Mouse (Mus musculus): Measurements from ENCODE around the gene Negr1.

The Negr1 gene

DNA sequence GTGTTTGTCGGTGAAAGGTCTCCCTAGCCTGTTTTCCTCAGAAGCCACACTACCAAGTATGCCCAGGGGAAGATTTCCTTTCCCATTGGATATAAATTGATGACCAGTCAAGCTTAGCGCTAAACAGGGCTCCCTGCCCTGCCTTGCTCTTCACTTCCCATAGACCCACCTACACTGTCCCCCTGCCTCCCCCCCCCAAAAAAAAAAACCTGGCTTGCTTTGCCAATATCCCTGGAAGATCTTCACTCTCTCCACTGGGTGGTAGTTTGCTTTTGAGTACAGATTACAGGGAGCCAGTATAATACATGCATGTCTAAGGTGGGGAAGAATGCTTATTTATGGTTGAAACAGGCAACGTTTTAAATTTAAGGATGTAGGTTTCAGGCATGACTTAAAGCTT is 1.8 kb downstream of the Negr1 start:
- TF ChIP-seq NANOG (IDR thresholded peaks at IDR 0.05; ENCODE audit: borderline replicate concordance, low read length) (no peak), CTCF (conservative IDR thresholded peaks at IDR 0.05; ENCODE audit: low read length) (no peak), POU5F1 (IDR thresholded peaks at IDR 0.05; ENCODE audit: borderline replicate concordance, low read length) (no peak)
- Histone ChIP-seq H3K4me1 (replicated peaks; ENCODE audit: low read depth, low read length) (peaks cover 13% of the 10 kb centered on the region), H3K27me3 (ENCODE audit: insufficient read depth, low read length) (peaks cover 47% of the 10 kb centered on the region), H3K4me3 (replicated peaks; ENCODE audit: low read length) (no peak overlapping the region), H3K36me3 (ENCODE audit: insufficient read depth, low read length) (no peaks in the 10 kb centered on the region), H3K9me3 (ENCODE audit: low read length) (no peaks in the 10 kb centered on the region)

DNA sequence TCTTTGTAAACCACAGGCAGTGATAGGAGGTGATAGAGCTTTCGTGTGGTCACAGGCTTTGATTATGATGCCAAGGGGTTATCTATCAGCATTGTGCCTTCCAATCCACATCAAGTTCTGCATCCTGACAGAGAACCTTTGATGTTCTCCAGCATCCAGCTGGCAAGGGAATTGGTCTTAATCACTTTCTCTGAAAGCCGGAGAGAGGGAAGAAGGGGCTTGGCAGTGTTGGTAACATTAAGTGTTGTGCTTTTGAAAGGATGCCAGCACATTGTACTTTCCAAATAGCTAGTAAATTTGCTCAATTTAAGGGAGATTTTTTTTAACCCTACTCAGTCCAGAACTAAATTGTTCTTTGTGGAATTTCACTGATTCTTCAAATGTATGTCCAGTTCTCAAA is 11.9 kb downstream of the Negr1 start:
- Histone ChIP-seq H3K9me3 (ENCODE audit: low read length) (no peaks in the 10 kb centered on the region), H3K4me3 (replicated peaks; ENCODE audit: low read length) (no peak overlapping the region), H3K27me3 (ENCODE audit: insufficient read depth, low read length) (no peaks in the 10 kb centered on the region), H3K36me3 (ENCODE audit: insufficient read depth, low read length) (no peaks in the 10 kb centered on the region), H3K4me1 (replicated peaks; ENCODE audit: low read depth, low read length) (no peaks in the 10 kb centered on the region)
- TF ChIP-seq POU5F1 (IDR thresholded peaks at IDR 0.05; ENCODE audit: borderline replicate concordance, low read length) (no peak), NANOG (IDR thresholded peaks at IDR 0.05; ENCODE audit: borderline replicate concordance, low read length) (no peak), CTCF (conservative IDR thresholded peaks at IDR 0.05; ENCODE audit: low read length) (no peak)

DNA sequence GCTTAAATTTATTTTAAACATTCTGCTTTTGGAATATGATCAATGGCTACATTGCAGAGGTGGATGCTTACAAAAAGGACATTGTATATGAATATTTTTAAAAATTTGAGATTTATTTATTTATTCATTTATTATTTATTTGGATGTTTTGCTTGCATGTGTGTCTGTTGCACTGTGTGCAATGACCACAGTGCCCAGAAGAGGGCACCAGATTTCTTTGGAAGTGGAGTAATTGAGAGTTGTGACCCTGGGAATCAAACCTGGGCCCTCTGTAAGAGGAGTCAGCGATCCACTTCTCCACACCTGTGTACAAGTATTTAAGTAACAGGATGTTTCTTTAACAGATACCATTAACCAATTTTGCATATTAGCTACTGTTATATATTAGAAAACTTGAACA is 14.7 kb downstream of the Negr1 start:
- H3K27me3 ChIP-seq (ENCODE audit: insufficient read depth, low read length), result no peaks in the 10 kb centered on the region
- no peak overlapping the region for H3K4me3 ChIP-seq (replicated peaks; ENCODE audit: low read length)
- H3K36me3 ChIP-seq (ENCODE audit: insufficient read depth, low read length), result no peaks in the 10 kb centered on the region
- H3K9me3 ChIP-seq (ENCODE audit: low read length), result no peaks in the 10 kb centered on the region
- H3K4me1 ChIP-seq (replicated peaks; ENCODE audit: low read depth, low read length), result no peaks in the 10 kb centered on the region
- TF ChIP-seq CTCF (conservative IDR thresholded peaks at IDR 0.05; ENCODE audit: low read length), result peak; percentile 67
- TF ChIP-seq NANOG (IDR thresholded peaks at IDR 0.05; ENCODE audit: borderline replicate concordance, low read length), result no peak

DNA sequence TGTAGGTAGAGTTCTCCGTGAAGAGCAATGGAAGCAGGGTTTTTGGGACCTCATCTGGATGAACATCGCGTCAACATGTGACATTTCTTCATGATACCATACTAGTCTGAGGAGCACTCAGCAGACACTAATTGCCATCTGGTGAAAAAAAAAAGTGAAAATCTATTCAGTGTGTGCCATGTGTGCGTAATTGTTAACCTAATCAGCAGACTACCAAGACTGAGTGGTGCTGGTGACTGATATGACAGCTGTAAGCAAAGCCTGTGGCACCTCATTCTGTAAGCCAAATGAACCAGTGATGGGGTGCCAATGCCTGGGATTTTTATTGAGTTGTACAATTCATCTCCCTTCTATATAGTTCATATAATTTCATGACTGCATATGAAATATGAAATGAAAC is 29.0 kb downstream of the Negr1 start:
- Histone ChIP-seq H3K4me3 (replicated peaks; ENCODE audit: low read length) (no peak overlapping the region), H3K36me3 (ENCODE audit: insufficient read depth, low read length) (no peaks in the 10 kb centered on the region), H3K4me1 (replicated peaks; ENCODE audit: low read depth, low read length) (no peaks in the 10 kb centered on the region), H3K27me3 (ENCODE audit: insufficient read depth, low read length) (no peaks in the 10 kb centered on the region), H3K9me3 (ENCODE audit: low read length) (no peaks in the 10 kb centered on the region)
- TF ChIP-seq CTCF (conservative IDR thresholded peaks at IDR 0.05; ENCODE audit: low read length) (no peak), NANOG (IDR thresholded peaks at IDR 0.05; ENCODE audit: borderline replicate concordance, low read length) (no peak), POU5F1 (IDR thresholded peaks at IDR 0.05; ENCODE audit: borderline replicate concordance, low read length) (no peak)

DNA sequence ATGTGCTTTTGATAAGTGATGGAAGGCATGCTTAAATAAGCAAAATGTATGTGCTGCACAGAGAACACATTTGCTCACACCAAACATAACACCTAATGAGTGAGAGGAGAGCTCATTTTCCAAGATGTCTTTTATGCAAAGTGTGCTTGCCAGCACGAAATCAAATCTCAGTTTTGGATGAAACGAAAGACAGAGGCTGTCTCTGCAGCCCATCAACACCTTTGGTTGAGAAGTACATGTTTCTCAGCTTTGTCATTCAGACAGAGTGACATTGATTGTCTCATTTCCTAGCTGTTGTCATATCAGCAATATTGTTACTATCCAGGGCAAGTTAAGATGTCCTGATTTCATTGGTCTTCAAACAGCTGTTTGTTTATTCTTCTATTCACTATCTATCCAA is 29.5 kb downstream of the Negr1 start:
- Histone ChIP-seq H3K36me3 (ENCODE audit: insufficient read depth, low read length) (no peaks in the 10 kb centered on the region), H3K9me3 (ENCODE audit: low read length) (no peaks in the 10 kb centered on the region), H3K4me1 (replicated peaks; ENCODE audit: low read depth, low read length) (no peaks in the 10 kb centered on the region), H3K27me3 (ENCODE audit: insufficient read depth, low read length) (no peaks in the 10 kb centered on the region), H3K4me3 (replicated peaks; ENCODE audit: low read length) (no peak overlapping the region)
- TF ChIP-seq POU5F1 (IDR thresholded peaks at IDR 0.05; ENCODE audit: borderline replicate concordance, low read length) (no peak), NANOG (IDR thresholded peaks at IDR 0.05; ENCODE audit: borderline replicate concordance, low read length) (no peak), CTCF (conservative IDR thresholded peaks at IDR 0.05; ENCODE audit: low read length) (no peak)

DNA sequence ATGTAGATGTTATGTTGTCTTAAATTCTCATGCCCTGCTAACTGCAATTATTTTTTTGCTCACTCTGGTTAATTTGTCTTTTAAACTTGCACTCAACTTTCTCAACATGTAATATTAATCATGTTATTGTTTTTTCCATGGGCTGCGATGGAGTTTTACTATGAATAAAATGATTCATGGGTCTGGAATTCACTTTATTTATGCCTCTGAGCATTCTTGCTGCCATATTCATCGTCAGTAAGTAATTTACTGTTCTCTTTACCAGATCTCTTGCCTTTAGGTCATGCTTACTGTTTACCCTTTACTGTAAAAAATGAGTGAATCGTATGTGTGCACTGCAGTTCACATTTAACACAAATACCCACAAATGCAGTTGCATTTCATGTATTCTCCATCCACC is 45.3 kb downstream of the Negr1 start:
- Histone ChIP-seq H3K4me3 (replicated peaks; ENCODE audit: low read length) (no peak overlapping the region), H3K9me3 (ENCODE audit: low read length) (no peaks in the 10 kb centered on the region), H3K36me3 (ENCODE audit: insufficient read depth, low read length) (no peaks in the 10 kb centered on the region), H3K4me1 (replicated peaks; ENCODE audit: low read depth, low read length) (no peaks in the 10 kb centered on the region), H3K27me3 (ENCODE audit: insufficient read depth, low read length) (no peaks in the 10 kb centered on the region)
- TF ChIP-seq NANOG (IDR thresholded peaks at IDR 0.05; ENCODE audit: borderline replicate concordance, low read length) (no peak), CTCF (conservative IDR thresholded peaks at IDR 0.05; ENCODE audit: low read length) (no peak), POU5F1 (IDR thresholded peaks at IDR 0.05; ENCODE audit: borderline replicate concordance, low read length) (no peak)

DNA sequence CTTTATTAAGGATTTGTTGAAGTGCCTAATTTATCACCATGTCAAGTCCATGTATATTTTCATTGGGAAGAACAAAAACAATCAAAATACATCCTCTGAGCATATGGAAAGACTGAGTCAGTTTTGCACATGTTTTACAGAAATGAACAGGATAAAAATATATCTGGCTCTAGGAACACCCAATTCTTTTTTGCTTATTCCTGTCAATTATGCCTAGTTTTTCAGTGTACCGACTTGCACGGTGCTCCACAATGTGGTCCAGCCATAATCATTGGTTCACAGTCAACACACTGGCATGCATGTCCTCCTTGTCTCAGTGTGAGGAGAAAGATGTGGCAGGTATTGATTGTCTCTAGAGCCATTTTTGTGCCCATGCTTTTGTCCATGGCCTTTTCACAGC is 58.3 kb downstream of the Negr1 start:
- H3K36me3 ChIP-seq (ENCODE audit: insufficient read depth, low read length), result no peaks in the 10 kb centered on the region
- TF ChIP-seq POU5F1 (IDR thresholded peaks at IDR 0.05; ENCODE audit: borderline replicate concordance, low read length) (no peak), NANOG (IDR thresholded peaks at IDR 0.05; ENCODE audit: borderline replicate concordance, low read length) (no peak), CTCF (conservative IDR thresholded peaks at IDR 0.05; ENCODE audit: low read length) (no peak)
- H3K27me3 ChIP-seq (ENCODE audit: insufficient read depth, low read length), result no peaks in the 10 kb centered on the region
- H3K4me3 ChIP-seq (replicated peaks; ENCODE audit: low read length), result no peak overlapping the region
- no peaks in the 10 kb centered on the region for H3K9me3 ChIP-seq (ENCODE audit: low read length)
- no peaks in the 10 kb centered on the region for H3K4me1 ChIP-seq (replicated peaks; ENCODE audit: low read depth, low read length)

DNA sequence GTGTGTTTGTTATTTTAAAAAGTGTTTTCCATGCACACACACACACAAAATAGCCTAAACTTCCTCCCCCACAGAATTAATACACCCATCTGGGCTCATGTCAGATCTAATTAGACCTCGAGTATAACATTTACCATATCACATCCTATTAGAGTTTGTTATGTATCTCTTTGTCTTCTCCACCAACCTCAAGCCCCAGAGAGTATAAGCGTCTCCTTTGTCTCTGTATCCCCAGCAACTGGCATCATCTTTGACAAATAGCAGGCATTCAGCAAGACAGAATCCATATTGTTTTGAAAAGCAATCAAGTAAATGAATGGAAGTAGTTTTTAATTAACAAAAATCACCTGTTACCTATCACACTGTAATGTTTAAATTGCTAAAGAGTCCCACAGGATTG is 67.0 kb downstream of the Negr1 start:
- no peaks in the 10 kb centered on the region for H3K36me3 ChIP-seq (ENCODE audit: insufficient read depth, low read length)
- no peaks in the 10 kb centered on the region for H3K27me3 ChIP-seq (ENCODE audit: insufficient read depth, low read length)
- H3K4me3 ChIP-seq (replicated peaks; ENCODE audit: low read length), result no peak overlapping the region
- H3K4me1 ChIP-seq (replicated peaks; ENCODE audit: low read depth, low read length), result no peaks in the 10 kb centered on the region
- no peaks in the 10 kb centered on the region for H3K9me3 ChIP-seq (ENCODE audit: low read length)
- no peak for TF ChIP-seq CTCF (conservative IDR thresholded peaks at IDR 0.05; ENCODE audit: low read length)
- no peak for TF ChIP-seq NANOG (IDR thresholded peaks at IDR 0.05; ENCODE audit: borderline replicate concordance, low read length)
- no peak for TF ChIP-seq POU5F1 (IDR thresholded peaks at IDR 0.05; ENCODE audit: borderline replicate concordance, low read length)

DNA sequence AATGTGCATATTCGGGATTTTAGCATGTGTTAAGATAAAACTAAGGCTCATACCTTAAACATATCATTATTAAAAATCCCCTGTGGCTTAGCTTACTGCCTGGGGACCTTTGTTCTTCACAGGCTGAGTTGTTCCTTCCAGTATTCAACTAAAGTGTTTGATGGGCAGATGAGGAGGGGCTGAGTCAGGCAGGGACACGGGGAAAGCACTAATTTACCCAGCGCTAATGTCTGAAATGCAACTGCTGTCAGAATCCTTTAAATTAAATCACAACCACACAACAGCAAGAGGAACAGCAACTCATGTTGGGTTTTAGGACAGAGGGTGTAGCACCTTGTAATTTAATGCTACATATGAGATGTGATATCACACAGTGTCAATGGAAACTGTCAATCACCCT is 71.3 kb downstream of the Negr1 start:
- no peak overlapping the region for H3K4me3 ChIP-seq (replicated peaks; ENCODE audit: low read length)
- H3K9me3 ChIP-seq (ENCODE audit: low read length), result no peaks in the 10 kb centered on the region
- H3K27me3 ChIP-seq (ENCODE audit: insufficient read depth, low read length), result no peaks in the 10 kb centered on the region
- H3K36me3 ChIP-seq (ENCODE audit: insufficient read depth, low read length), result no peaks in the 10 kb centered on the region
- no peaks in the 10 kb centered on the region for H3K4me1 ChIP-seq (replicated peaks; ENCODE audit: low read depth, low read length)
- no peak for TF ChIP-seq POU5F1 (IDR thresholded peaks at IDR 0.05; ENCODE audit: borderline replicate concordance, low read length)
